Mouse (Mus musculus) MEL (cell line): ENCODE results near the gene Endou. TPM values are rescaled to one million over a fixed set of nuclear protein-coding genes. Genes with fewer than 3 reads are reported as not detected.

Experiments
- DNase-seq: peaks from one replicate; pipeline ENCODE4 v3.0.0; 2011; ENCODE audit warnings: low read depth, low spot score
- H3K27ac ChIP-seq: 2 replicates; pipeline ENCODE4 v1.5.1; 2012; ENCODE audit warnings: low read depth, mild to moderate bottlenecking, control low read depth, low read length, moderate library complexity; ENCODE audit not compliant: control insufficient read depth
- H3K27me3 ChIP-seq, 2 experiments: fragments of 150-350 bp in 1 of 2; sonication (generic) in 1 of 2; 2 replicates each; pipeline ENCODE4 v1.6.1; 2012; ENCODE audit warnings: low read length in 2 of 2, mild to moderate bottlenecking in 2 of 2, improper control_type of control experiment in 1 of 2, moderate library complexity in 1 of 2; ENCODE audit not compliant: insufficient read depth in 2 of 2, control insufficient read depth in 1 of 2
- H3K36me3 ChIP-seq, 2 experiments: 2 replicates each; pipeline ENCODE4 v1.6.1; 2012 to 2014; ENCODE audit warnings: low read length in 2 of 2, improper control_type of control experiment in 1 of 2, inconsistent platforms in 1 of 2, mild to moderate bottlenecking in 1 of 2; ENCODE audit not compliant: insufficient read depth in 2 of 2, control insufficient read depth in 1 of 2
- H3K4me1 ChIP-seq, 2 experiments: fragments of 150-350 bp in 1 of 2; sonication (generic) in 1 of 2; 2 replicates each; pipeline ENCODE4 v1.6.1; 2012; ENCODE audit warnings: low read length in 2 of 2, improper control_type of control experiment in 1 of 2, mild to moderate bottlenecking in 1 of 2; ENCODE audit not compliant: insufficient read depth in 2 of 2, control insufficient read depth in 1 of 2
- H3K4me3 ChIP-seq, 2 experiments: fragments of 150-350 bp in 1 of 2; sonication (generic) in 1 of 2; 2 replicates each; pipeline ENCODE4 v1.5.1; 2012; ENCODE audit warnings: low read depth in 2 of 2, low read length in 2 of 2, mild to moderate bottlenecking in 2 of 2, moderate library complexity in 2 of 2, control low read depth in 1 of 2, improper control_type of control experiment in 1 of 2; ENCODE audit not compliant: control insufficient read depth in 1 of 2, insufficient read depth in 1 of 2
- H3K79me2 ChIP-seq: 2 replicates; pipeline ENCODE4 v1.6.1; 2012; ENCODE audit warnings: mild to moderate bottlenecking, low read length, moderate library complexity; ENCODE audit not compliant: control insufficient read depth, poor library complexity, insufficient read depth
- H3K9ac ChIP-seq: 2 replicates; pipeline ENCODE4 v1.6.1; 2012; ENCODE audit warnings: low read depth, mild to moderate bottlenecking, control low read depth, low read length, moderate library complexity; ENCODE audit not compliant: control insufficient read depth, poor library complexity, severe bottlenecking
- H3K9me3 ChIP-seq: fragments of 150-350 bp; sonication (generic); replicated peaks from 2 replicates; pipeline ENCODE4 v1.6.1; 2012; ENCODE audit warnings: mild to moderate bottlenecking, low read length, improper control_type of control experiment, moderate library complexity; ENCODE audit not compliant: insufficient read depth
- GABPA ChIP-seq: IDR thresholded peaks from 2 replicates; pipeline ENCODE4 v1.6.1; 2012; ENCODE audit warnings: low read depth, mild to moderate bottlenecking, inconsistent platforms, low read length, improper control_type of control experiment, moderate library complexity
- KAT2A ChIP-seq: conservative IDR thresholded peaks from 2 replicates; pipeline ENCODE4 v1.6.1; 2012; ENCODE audit warnings: low read depth, low read length, improper control_type of control experiment, inconsistent platforms
- MAFK ChIP-seq: IDR thresholded peaks from 2 replicates; pipeline ENCODE4 v1.6.1; 2011; ENCODE audit warnings: low read depth, mild to moderate bottlenecking, low read length, improper control_type of control experiment, borderline replicate concordance
- MAX ChIP-seq: IDR thresholded peaks from 2 replicates; pipeline ENCODE4 v1.6.1; 2011; ENCODE audit warnings: low read length, improper control_type of control experiment
- MAZ ChIP-seq: IDR thresholded peaks from 2 replicates; pipeline ENCODE4 v1.6.1; 2012; ENCODE audit warnings: low read depth, mild to moderate bottlenecking, inconsistent platforms, low read length, improper control_type of control experiment
- MXI1 ChIP-seq: IDR thresholded peaks from 2 replicates; pipeline ENCODE4 v1.6.1; 2011; ENCODE audit warnings: mild to moderate bottlenecking, low read depth, low read length, improper control_type of control experiment
- MYB ChIP-seq: IDR thresholded peaks from 2 replicates; pipeline ENCODE4 v1.6.1; 2011; ENCODE audit warnings: mild to moderate bottlenecking, low read depth, low read length, improper control_type of control experiment
- POLR2A ChIP-seq, 2 experiments: IDR thresholded peaks; 2 replicates each; pipeline ENCODE4 v1.6.1; 2011 to 2012; ENCODE audit warnings: low read length in 2 of 2, mild to moderate bottlenecking in 2 of 2, control low read depth in 1 of 2, improper control_type of control experiment in 1 of 2, low read depth in 1 of 2, moderate library complexity in 1 of 2; ENCODE audit not compliant: control insufficient read depth in 1 of 2, insufficient read depth in 1 of 2, poor library complexity in 1 of 2
- POLR2AphosphoS2 ChIP-seq: IDR thresholded peaks from 2 replicates; pipeline ENCODE4 v1.6.1; 2011; ENCODE audit warnings: low read length, improper control_type of control experiment
- POLR2AphosphoS5 ChIP-seq: IDR thresholded peaks from 2 replicates; pipeline ENCODE4 v1.6.1; 2012; ENCODE audit warnings: low read depth, borderline replicate concordance, mild to moderate bottlenecking, inconsistent platforms, low read length, moderate library complexity, mixed read lengths
- RAD21 ChIP-seq: IDR thresholded peaks from 2 replicates; pipeline ENCODE4 v1.6.1; 2011; ENCODE audit warnings: mild to moderate bottlenecking, low read depth, low read length, improper control_type of control experiment
- SIN3A ChIP-seq: IDR thresholded peaks from 2 replicates; pipeline ENCODE4 v1.6.1; 2012; ENCODE audit warnings: low read length, improper control_type of control experiment, inconsistent platforms
- USF1 ChIP-seq: IDR thresholded peaks from 2 replicates; pipeline ENCODE4 v1.6.1; 2014; ENCODE audit warnings: low read depth, mild to moderate bottlenecking, inconsistent platforms, low read length, improper control_type of control experiment, moderate library complexity
- ZKSCAN1 ChIP-seq: IDR thresholded peaks from 2 replicates; pipeline ENCODE4 v1.6.1; 2012; ENCODE audit warnings: low read depth, mild to moderate bottlenecking, inconsistent platforms, low read length, improper control_type of control experiment, moderate library complexity
- ZMIZ1 ChIP-seq: IDR thresholded peaks from 2 replicates; pipeline ENCODE4 v1.6.1; 2012; ENCODE audit warnings: low read depth, mild to moderate bottlenecking, inconsistent platforms, low read length, improper control_type of control experiment, moderate library complexity
- ZNF384 ChIP-seq: IDR thresholded peaks from 2 replicates; pipeline ENCODE4 v1.6.1; 2012; ENCODE audit warnings: low read depth, mild to moderate bottlenecking, inconsistent platforms, low read length, improper control_type of control experiment
- polyA plus RNA-seq, 2 experiments: library from polyadenylated mRNA; stranded (reverse) in 1 of 2; unstranded in 1 of 2; fragments of >175 nt in 1 of 2; fragments of >200 nt in 1 of 2; gene quantifications; 2 replicates each; pipeline versions ENCODE4 v1.2.1 to v1.2.4; 2012; ENCODE audit warnings: low replicate concordance in 2 of 2, low read depth in 1 of 2; ENCODE audit not compliant: insufficient read length in 2 of 2, insufficient read depth in 1 of 2, missing spikeins in 1 of 2
- total RNA-seq: library from RNA; depleted of rRNA; stranded (reverse); fragments of 300-350 nt; gene quantifications from 2 replicates; pipeline ENCODE4 v1.2.3, GENCODE M21; 2012

Gene Endou
- total and polyA plus RNA-seq, 3 experiments = 0.08 to 0.10 TPM; not detected in 1

- H3K9me3 ChIP-seq = no peaks in the 10 kb centered on the region
- no peaks in the 10 kb centered on the region for H3K36me3 ChIP-seq
- H3K4me3 ChIP-seq = no peak overlapping the region
- peaks cover 32 to 49% of the 10 kb centered on the region in 2 experiments for H3K27me3 ChIP-seq
- no peaks in the 10 kb centered on the region for H3K79me2 ChIP-seq
- no peaks in the 10 kb centered on the region for H3K4me1 ChIP-seq
- H3K9ac ChIP-seq = no peak overlapping the region
- no peak for DNase-seq
- no peak overlapping the region for H3K27ac ChIP-seq
- TF ChIP-seq ZKSCAN1 (no peak), ZNF384 (no peak), ZMIZ1 (no peak), GABPA (no peak), MAFK (no peak), MAX (no peak), MYB (no peak), MXI1 (no peak), MAZ (no peak), POLR2AphosphoS2 (no peak), POLR2AphosphoS5 (no peak), KAT2A (no peak), SIN3A (no peak), USF1 (no peak), POLR2A (IDR thresholded peaks at IDR 0.05; ENCODE audit: control insufficient read depth in 1 of 2, insufficient read depth in 1 of 2, low read depth in 1 of 2, low read length in 2 of 2, poor library complexity in 1 of 2) (no peak)
These were observed 7.4 kb downstream of the Endou start for GRCm38 (mm10) chr15:97723536-97724345.

- Histone ChIP-seq H3K36me3 (peaks cover 0 to 12% of the 10 kb centered on the region in 2 experiments; a peak in 2 of 4 replicates), H3K4me3 (no peak overlapping the region), H3K79me2 (no peaks in the 10 kb centered on the region), H3K27me3 (peaks cover 13 to 24% of the 10 kb centered on the region in 2 experiments), H3K4me1 (peaks cover under 1 to 11% of the 10 kb centered on the region in 2 experiments; a peak in 3 of 4 replicates), H3K27ac (no peak overlapping the region), H3K9me3 (no peaks in the 10 kb centered on the region), H3K9ac (no peak overlapping the region)
- DNase-seq = no peak
- TF ChIP-seq RAD21 (no peak), MAFK (no peak), GABPA (no peak)
These were observed 10.0 kb downstream of the Endou start for GRCm38 (mm10) chr15:97721008-97721701.
